Mouse (Mus musculus) gastrocnemius, adult 18-20 months (tissue): ENCODE results near the gene Zic1. TPM values are rescaled to one million over a fixed set of nuclear protein-coding genes. Genes with fewer than 3 reads are reported as not detected.

Experiments used
- DNase-seq: peaks from one replicate; pipeline ENCODE4 v3.0.0; 2021; ENCODE audit warnings: low spot score
- total RNA-seq, 2 experiments: library from RNA; stranded (reverse); gene quantifications; 2 replicates each; pipeline ENCODE4 v1.2.3; 2021

The Zic1 gene
- total RNA-seq, 2 experiments from 2014 or later: 1.8 to 3.3 TPM

DNA sequence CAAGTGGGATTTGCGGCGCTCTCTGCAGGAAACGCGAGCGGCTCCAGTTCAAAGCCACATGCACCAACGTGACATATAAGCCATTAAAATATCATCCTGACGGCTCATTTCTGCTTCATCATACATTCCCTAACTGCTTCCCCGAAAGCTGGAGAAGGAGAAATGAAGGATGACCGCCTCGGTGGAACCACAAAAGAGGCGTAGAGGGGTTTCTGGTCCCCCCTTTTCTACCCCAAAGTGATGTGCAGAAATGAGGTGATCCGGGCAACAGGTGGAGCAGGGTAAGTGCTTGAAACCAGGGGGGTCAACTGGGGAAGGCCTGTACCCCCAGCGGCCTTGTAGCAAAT, 3.3 kb upstream of the Zic1 start:
- DNase-seq: no peak

DNA sequence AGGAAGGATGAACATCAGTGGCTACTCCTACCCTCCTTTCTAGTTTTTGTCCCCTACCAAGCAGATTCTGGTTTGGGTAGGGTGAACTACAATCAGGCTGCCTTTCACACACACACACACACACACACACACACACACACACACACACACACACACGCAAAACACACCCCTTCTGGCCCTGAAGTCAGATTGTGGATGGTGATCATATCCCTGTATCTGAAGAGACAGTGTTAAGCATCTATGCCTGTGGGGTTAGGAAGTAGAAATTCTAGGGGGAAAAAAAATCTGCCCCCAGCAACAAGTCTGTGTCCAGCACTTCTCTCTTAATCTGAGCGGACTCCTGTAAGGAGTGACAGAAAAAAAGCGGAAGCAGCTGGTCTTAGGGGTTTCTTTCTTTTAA, 2.5 kb upstream of the Zic1 start:
- no peak for DNase-seq

DNA sequence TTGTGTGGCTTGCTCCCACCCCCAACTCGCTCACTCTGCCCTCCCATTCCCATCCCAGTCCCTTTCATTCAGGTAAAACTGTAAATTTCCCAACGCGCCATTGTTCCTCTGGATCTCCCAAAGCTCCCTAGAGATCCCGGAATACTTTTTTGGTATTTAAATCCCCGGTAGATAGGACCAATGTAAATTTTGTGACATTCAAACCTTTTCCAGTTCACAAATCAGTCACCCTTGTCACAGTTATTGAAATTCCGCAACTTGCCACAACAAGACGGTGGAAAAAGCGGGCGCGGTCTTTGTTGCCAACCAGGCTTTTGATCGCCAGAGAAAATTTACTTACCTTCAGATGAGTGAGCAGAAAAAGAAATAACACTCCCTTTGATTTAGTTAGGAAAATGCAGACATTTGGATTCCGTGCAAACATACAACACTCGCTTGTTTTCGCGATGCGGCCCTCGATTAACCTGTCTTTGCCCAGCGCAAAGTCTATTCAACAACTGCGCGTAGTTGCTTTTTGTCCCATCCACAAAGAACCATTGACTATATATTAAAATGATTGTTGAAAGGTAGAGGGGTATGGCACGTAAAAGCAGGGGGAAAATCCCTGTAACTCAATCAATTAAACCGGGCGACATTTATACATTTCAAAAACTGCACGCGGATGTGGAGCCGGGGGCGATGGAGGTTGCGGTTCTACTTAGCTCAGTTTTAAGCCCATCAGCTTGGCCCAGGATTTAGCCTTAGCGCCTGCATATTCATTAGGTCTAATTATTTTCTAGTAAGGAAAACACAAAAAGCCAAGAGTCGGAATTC, 1.6 kb upstream of the Zic1 start:
- no peak for DNase-seq

DNA sequence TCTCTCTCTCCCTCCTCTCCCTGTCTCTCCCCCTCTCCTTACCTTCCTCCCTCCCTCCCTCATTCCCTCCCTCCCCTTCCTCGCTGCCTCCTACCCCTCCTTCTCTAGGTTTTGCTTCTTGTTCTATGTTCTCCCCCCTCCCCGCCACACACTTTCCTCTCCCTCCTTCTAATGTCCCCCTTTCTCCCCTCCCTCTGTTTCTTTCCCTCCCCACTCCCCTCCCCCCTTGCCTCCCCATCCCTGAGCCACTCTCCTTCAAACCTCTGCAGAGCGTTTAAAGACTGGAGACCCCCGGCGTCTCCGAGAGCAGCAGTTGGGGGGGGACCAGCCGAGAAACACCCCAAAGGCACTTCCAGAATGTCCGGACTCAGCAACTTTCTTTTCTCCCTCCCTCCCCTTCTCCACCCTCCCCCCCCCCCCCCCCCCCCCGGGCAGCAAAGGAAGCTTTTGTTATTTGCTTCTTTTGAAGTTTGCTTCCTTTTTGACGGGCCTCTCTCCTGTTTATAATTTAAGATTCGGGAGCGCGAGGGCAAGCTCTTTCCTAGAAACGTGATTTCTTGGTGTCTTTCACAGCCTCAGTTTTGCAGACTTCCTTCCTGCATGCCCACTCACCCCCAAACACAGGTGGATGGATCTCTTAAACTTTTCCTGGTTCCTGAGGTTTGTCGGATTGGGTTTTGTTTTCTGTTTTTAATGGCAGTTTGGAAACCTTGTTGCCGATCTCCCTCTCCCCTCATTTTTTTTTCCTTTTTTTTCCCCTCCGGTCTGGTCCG, 802 bp upstream of the Zic1 start:
- no peak for DNase-seq

DNA sequence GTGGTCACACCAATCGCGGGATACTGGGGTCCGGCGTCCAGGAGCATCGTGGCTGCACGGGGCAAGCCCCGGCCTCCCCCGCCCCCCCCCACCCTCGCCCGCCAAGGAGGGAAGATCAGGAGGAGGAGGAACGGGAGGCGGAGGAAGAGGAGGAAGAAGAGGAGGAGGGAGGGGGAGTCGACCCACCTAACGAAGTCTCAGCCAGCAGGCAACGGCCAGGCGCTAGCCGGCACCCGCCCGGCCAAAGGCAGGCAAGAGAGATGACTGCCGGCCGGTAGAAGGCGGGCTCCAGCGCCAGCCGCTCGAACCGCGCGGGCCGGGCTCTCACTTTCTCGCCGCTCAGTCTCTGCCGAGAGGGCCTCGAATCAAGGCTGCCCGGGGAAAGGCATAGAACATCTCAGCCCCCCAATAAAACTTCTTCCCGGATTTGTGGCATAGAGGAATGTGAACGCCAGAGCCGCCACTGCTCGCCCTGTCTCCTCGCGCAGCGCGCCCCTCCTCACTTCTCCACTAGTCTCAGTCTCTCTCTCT, 574 bp downstream of the Zic1 start:
- no peak for DNase-seq

DNA sequence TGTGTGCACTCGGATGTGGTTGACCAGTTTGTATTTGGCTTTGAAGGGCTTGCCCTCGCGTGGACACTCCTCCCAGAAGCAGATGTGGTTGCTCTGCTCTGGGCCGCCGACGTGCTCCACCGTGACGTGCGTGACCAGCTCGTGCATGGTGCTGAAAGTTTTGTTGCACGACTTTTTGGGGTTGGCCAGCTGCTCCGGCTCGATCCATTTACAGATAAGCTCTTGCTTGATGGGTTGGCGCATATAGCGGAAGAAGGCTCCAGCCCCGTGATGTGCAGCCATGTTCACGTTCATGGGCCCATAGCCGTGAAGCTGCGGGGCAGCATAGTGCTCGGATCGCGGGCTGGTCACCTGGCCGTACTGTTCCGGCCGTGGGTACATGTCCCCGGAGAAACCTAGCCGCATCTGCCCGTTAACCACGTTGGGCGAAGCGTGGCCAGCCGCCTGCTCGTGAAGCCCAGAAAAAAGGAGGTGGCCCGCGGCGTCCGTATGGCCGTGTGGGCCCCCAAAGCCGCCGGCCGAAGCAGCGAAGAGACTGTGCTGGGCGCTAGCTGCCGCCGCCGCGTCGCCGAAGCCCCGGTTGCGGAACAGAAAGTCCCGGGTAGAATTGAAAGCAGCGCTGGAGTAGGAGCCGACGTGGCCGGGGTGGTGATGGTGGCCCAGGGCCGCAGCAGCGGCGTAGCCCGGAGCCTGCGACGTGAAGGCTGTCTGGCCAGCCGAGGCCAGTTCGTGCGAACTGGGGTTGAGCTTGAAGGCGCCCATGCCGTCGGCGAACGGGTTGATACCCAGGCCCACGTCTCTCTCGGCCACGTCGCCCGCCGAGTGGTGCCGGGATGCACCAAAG, 1.3 kb downstream of the Zic1 start:
- DNase-seq: no peak

DNA sequence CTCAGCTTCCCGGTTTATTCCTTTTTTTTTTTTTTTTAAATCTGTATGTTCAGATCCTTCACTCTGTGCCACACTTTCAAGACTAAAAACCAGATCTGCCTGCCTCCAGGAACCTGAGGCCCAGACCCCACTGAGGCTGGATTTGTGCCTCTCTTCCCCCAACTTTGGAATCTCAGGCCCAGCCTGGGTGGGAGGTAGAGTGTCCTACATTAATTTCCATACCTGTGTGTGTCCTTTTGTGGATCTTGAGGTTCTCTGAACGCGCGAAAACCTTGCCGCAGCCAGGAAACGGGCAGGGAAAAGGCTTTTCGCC, 1.8 kb downstream of the Zic1 start:
- DNase-seq: no peak

DNA sequence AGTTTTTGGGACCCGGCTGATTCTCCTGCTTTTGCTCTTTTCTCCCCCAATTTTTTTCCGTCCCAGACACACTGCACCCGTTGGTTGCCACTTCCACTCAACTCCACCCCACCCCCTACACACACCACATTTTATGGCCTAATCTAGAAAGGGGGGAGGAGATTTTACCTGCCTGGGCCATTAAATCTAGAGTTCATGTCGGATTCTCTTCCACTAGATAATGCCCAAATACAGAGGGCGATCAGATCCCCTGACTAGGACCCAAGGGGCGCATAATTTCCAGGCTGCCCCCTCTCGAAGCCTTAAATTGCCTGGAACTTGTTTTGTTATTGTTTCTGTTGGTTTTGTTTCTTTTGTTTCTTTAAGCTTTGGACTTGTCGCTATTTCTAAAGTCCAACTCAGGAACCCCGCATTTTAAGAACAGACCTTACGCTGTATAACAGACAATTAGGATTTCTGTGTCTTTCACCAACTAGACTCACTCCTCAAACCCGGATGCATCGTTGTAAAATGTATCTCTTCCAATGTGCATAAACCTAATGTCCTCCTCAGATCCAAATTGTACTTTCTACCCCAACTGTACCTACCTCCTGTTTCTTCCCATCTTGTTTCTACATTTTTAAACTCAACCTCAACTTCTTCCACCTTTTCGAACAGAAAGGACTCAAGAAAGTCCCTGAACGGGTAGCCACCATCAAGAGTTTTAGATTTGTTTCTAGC, 2.4 kb downstream of the Zic1 start:
- DNase-seq: no peak

DNA sequence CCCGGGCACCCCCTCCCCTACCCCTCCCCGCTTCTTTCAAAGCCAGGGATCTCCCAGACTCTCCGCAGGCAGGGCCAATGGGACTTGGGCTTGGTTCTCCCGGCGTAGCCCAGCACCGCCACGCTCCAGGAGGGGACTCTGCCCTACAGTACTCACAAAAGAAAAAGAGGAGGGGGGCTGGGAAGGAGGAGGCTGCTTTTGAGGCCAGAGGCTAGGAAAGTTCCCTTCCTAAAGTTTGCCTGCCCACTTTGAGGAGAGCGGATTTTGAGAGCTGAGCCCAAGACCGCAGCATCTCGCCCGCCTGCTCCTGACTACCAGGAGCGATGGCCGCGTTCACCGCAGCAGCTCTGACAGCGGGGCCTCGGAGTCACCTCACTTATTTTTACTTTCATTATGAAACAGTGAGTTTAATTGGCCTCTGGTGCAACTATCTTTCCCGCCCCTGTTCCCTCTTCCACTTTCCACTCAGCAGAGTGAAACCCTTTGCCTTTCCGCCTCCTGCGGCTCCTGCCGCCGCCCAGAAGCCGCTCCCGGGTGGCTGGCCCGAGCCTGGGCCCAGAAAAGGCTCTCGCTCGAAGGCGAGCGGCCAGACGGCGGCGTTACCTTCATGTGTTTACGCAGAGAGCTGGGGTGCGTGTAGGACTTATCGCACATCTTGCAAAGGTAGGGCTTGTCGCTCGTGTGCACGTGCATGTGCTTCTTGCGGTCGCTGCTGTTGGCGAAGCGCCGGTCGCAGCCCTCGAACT, 3.6 kb downstream of the Zic1 start, which contains the start of gene Zic4:
Gene Zic4, plus strand, starts transcription at position 558 of the 746 bp plus-strand sequence.
- DNase-seq: no peak

DNA sequence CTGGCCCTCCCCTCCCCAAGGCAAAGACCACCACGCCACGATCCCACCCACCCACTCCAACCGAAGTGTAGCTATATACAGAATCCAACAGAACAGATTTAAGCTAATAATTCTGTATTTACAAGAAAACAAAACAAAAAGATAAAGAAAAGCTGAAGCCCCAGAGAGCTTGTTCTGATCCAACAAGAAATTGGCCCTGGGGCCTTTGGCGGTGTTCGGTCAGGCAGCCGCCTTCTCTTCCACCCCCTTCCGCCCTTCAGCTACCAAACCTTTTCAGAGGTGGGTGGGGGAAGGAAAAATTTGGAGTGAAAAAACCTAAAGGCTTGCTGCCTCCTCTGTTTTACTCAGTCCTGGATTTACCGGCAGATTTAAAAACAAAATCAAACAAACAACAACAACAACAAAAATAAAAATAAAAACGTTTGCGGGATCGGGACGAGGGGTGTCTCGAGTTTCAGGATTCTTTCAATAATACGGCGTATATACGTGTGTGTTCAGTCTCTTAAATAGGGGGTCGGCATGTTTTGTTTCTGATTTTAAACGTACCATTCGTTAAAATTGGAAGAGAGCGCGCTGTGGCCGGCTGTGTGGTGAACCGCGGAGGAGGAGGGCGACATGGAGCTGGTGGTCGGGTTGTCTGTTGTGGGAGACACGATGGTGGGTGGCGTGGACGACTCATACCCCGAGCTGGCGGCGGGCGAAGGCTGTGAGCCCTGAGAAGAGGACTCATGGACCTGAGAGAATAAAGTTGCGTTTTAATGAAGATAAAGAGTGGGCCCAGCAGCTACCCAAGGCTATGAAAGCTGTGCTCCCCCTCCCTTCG, 4.4 kb downstream of the Zic1 start:
- no peak for DNase-seq

DNA sequence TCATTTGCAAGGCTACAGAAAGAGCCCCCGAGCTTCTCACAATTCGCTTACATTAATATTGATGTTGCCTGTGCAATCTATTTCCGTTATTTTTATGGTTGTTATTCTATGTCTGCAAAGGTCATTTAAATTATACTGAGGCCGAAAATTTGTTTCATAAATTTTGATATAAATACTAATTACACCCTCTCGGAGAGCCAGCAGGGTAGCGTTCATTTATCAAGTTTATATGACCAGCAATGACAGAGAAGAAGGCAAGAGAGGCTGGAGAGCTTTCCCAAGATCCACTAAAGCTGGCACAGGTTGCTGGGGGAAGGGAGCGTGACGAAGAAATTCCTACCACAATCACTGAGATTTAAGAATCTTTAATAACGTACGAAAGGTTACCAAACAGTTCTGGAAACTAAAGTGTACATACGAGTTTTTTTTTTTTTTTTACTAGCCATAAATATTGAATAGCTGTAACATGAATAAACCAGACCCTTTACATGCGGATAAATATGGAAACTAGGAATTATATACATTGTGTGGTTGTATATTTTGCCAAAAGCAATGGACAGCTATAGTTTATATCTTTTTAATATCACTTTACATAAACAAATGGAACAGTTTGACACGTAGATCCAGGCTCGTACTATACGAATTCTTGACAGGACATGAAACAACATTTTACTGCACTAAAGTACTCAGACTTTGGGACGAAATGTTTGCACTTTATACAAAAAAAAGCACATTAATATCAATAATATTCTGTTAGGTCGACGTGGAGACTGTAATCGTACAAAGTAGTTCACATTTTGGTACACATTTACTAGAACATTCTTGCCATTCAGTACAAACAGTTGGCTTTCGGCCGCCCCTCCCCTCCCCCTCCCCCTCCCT, 5.2 kb downstream of the Zic1 start:
- DNase-seq: no peak

DNA sequence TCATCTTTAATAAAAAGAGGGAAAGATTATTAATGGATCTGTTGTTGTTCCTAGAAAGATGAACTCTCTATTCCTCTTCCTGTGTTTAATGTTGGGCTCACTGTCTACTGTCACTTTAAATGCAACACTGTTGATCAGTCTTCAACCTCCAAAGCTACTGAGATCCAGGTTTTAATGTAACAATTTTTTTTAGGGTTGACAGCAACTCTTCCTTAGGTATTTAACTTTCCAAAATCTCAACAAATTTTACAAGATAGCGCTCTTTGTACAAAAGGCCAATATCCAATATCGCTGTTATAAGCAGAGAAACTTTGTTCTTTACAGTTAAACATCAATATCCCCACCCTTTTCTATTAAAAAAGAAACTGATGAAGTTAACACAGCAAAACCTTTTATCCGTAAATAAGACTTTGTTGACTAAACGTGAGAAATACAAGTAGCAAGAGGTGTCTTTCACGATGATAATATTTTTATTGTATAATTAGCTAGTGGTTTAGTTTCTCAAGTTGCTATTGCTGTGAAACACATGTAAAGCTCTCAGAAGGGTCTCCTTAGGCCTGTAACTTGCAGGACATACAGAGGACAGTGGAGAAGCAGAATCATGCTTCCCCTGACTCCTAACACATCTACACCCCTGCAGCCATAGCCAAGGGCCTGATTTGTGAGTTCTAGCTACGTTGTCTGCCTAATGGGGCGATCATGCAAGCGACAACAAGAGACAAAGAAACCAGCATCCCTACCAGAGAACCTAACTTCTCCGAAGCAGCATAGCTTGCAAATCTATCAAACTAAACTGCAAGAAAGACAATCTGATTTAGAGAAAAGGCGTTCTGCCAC, 6.5 kb downstream of the Zic1 start:
- no peak for DNase-seq

DNA sequence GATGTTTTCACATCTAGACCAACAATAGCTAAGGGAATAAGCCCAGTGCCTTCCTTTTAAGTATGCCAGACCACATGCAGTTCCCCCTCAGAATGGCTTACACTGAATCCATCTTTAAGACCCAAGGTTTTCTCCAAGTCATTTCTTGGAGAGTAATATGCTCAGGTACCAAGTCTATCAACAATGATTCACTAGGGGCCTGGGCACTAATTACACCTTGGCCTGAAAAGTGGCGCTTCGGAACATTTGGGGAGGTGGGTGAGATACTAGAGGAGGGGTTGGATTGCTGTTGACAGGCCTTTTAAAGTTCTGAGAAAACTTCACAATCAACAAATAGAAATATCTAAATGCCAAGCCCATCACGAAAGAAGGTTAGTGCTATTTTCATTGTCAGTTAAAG, 8.3 kb downstream of the Zic1 start:
- DNase-seq: no peak

DNA sequence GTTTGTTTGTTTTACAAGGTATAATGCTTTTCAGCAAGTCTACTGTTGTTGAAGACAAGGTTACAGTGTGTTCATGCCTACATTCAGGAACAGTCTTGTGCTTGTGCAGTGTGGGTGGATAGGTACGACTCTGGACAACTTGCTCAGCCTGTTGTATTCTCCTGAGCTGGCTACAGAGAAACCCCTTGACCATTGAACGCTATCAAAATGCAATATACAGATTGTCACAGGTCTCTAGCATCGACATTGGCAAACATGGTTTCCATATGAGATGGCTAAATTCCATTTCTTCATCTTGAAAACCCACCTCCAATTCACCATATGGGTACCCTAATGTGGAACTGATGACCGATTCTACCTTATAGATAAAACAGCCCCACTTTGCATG, 9.3 kb downstream of the Zic1 start:
- no peak for DNase-seq

DNA sequence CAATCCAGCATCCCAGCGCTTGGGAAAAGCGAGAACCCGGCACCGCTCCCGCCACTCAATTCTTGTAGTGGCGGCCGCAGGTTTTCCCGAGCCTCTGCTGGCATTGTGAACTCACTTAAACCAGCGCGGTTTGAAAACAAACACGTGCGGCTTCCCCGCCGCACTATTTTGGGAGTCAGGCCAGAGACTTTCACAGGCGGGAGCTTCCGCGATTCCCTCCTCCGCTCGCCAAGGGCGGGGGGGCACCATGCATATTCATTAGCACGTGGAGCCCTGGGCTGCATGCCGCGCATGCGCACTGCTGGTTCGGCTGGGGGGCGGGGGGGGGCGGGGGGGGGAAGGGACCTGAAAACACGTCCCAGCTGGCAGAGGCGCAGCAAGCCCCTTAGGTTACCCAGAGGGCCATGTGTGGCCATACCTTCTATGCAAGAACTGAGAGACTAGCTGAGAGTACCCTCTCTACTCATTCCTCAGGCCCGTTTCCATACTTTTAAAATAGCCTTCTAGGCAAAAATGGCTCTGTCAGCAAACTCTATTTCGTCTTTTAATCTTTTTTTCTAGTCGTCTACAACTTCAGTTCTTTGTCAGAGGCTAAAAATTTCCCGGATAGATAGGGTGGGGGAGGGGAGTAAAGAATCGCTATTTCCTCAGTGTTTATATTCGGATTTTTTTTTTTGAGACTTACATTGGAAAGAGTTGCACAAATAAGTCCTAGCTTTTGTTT, 9.8 kb downstream of the Zic1 start:
- DNase-seq: no peak

DNA sequence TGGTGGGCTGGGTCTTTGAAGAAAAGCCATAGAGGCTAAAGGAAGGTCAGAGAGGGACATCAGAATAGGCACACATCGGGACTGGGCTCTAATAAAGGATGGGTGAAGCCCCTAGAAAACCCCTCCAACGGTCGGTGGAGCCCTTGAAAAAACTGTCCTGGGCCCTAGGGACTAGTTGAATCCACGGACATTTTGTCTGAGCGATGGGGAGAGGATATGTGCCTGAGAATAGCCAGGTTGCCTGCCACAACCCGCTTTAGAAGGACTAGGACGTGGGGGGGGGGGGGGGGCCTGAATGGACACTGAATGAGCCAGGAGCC, 10.4 kb downstream of the Zic1 start:
- no peak for DNase-seq
